Mouse (Mus musculus): ENCODE results near the gene Zfhx3.

GRCm38 (mm10) chr8:108846174-108846573, 903.7 kb downstream of the Zfhx3 start:
- TF ChIP-seq POLR2A (IDR thresholded peaks at IDR 0.05; ENCODE audit: low read depth, low read length) (no peak), CTCF (conservative IDR thresholded peaks at IDR 0.05; ENCODE audit: insufficient read depth, insufficient read length, low read depth, low read length) (no peak)

Data from kidney, adult 2 months (tissue).